Mouse (Mus musculus) lung, embryonic 15.5 days (tissue): ENCODE measurements around the gene Rnf38. TPM values are rescaled to one million over a fixed set of nuclear protein-coding genes. Genes with fewer than 3 reads are reported as not detected.
A peak's percentile ranks its signal among the peaks of the same experiment; 100 is the strongest.

Experiments
- ATAC-seq: fragments of 200-750 bp; cut with Nextera tagmentation; 2 replicates; pipeline ENCODE4 v1.8.0; 2017; ENCODE audit warnings: moderate number of reproducible peaks, borderline replicate concordance; ENCODE audit not compliant: low FRiP score, low TSS enrichment; ENCODE audit errors: extremely low read depth
- H3K27ac ChIP-seq: fragments of 300-500 bp; sonication (generic); 2 replicates; pipeline ENCODE4 v1.5.1; 2015; ENCODE audit warnings: moderate library complexity, mild to moderate bottlenecking, inconsistent platforms
- H3K27me3 ChIP-seq: fragments of 300-500 bp; sonication (generic); 2 replicates; pipeline ENCODE4 v1.6.1; 2015; ENCODE audit warnings: inconsistent platforms
- H3K36me3 ChIP-seq: fragments of 300-500 bp; sonication (generic); 2 replicates; pipeline ENCODE4 v1.6.1; 2015; ENCODE audit warnings: inconsistent platforms
- H3K4me1 ChIP-seq: fragments of 300-500 bp; sonication (generic); 2 replicates; pipeline ENCODE4 v1.6.1; 2015; ENCODE audit warnings: inconsistent platforms
- H3K4me2 ChIP-seq: fragments of 300-500 bp; sonication (generic); 2 replicates; pipeline ENCODE4 v1.6.1; 2015; ENCODE audit warnings: inconsistent platforms, mild to moderate bottlenecking, moderate library complexity
- H3K4me3 ChIP-seq: fragments of 300-500 bp; sonication (generic); 2 replicates; pipeline ENCODE4 v1.5.1; 2015; ENCODE audit warnings: mild to moderate bottlenecking, inconsistent platforms
- H3K9ac ChIP-seq: fragments of 300-500 bp; sonication (generic); 2 replicates; pipeline ENCODE4 v1.6.1; 2015; ENCODE audit warnings: inconsistent platforms
- H3K9me3 ChIP-seq: fragments of 300-500 bp; sonication (generic); 2 replicates; pipeline ENCODE4 v1.6.1; 2016; ENCODE audit warnings: inconsistent platforms
- whole genome bisulfite sequencing: fragments of 180-500 bp; shearing (Covaris S2); methylation state at CpG from one replicate; pipeline ENCODE4 v1.1.7; 2015; 5-methylcytosine and 5-hydroxymethylcytosine counted together
- polyA plus RNA-seq: library from polyadenylated mRNA; unstranded; fragments of >200 nt; fragmentation: Nextera tagmentation; extraction: Ambion mirVana; gene quantifications from 2 replicates; pipeline ENCODE4 v1.2.1, GENCODE M21; 2015

Gene Rnf38
- polyA plus RNA-seq, 1 experiment from 2014 or later, result 19.4 TPM

GRCm38 (mm10) chr4:44163034-44163433, 70.6 kb downstream of the Rnf38 start:
- WGBS, result 56% methylated on average over 2 of the region's 2 CpGs

GRCm38 (mm10) chr4:44160990-44161689, 72.4 kb downstream of the Rnf38 start:
- ATAC-seq, result no peak; the same call in 1 of the 2 replicates
- Histone ChIP-seq H3K4me3 (no peak overlapping the region), H3K9ac (no peak overlapping the region), H3K27ac (no peak overlapping the region), H3K4me2 (no peak overlapping the region), H3K27me3 (no peaks in the 10 kb centered on the region), H3K4me1 (peaks cover 35% of the 10 kb centered on the region), H3K9me3 (no peaks in the 10 kb centered on the region), H3K36me3 (0 out of 2 replicates have a peak, but pooled peaks cover 7% of the 10 kb centered on the region)
- 54% methylated on average over 13 of the region's 13 CpGs for WGBS

More at GRCm38 (mm10) chr4:44163034-44163433, 70.6 kb downstream of the Rnf38 start:
- Histone ChIP-seq H3K9me3 (no peaks in the 10 kb centered on the region), H3K36me3 (0 out of 2 replicates have a peak, but pooled peaks cover 3% of the 10 kb centered on the region), H3K4me2 (no peak overlapping the region), H3K27ac (no peak overlapping the region), H3K4me1 (peaks cover 38% of the 10 kb centered on the region), H3K4me3 (no peak overlapping the region), H3K27me3 (no peaks in the 10 kb centered on the region), H3K9ac (no peak overlapping the region)
- no peak for ATAC-seq

DNA sequence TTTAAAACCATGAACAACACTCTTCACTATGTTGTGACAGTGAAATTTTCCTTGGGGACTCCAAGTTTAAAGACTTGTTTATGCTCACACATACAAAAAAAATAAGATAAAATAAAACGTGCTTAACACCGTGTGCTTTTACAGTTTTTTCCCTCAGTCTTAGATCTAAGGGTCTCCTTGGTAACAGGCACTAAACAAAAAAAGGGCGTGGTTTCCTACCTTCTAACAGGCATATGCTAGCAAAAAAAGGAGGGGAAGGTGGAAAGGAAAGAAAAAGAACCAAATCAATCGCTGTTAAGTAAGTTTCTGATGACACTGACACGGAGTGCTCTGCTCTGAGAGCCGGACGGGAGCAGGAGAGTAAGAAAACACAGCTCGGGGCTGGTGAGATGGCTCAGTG, 73.8 kb downstream of the Rnf38 start:
- Histone ChIP-seq H3K27ac (no peak overlapping the region), H3K4me3 (no peak overlapping the region), H3K9me3 (no peaks in the 10 kb centered on the region), H3K9ac (no peak overlapping the region), H3K36me3 (0 out of 2 replicates have a peak, but pooled peaks cover 7% of the 10 kb centered on the region), H3K27me3 (no peaks in the 10 kb centered on the region), H3K4me1 (peaks cover 26% of the 10 kb centered on the region), H3K4me2 (no peak overlapping the region)
- 72% methylated on average over 8 of the region's 8 CpGs for WGBS
- ATAC-seq, result no peak

- H3K4me2 ChIP-seq, result no peak overlapping the region
- no peak overlapping the region for H3K9ac ChIP-seq
- no peak overlapping the region for H3K4me3 ChIP-seq
- peaks cover 13% of the 10 kb centered on the region; the same call in 1 of the 2 replicates for H3K36me3 ChIP-seq
- 73% methylated on average over 6 of the region's 6 CpGs for WGBS
- no peaks in the 10 kb centered on the region for H3K9me3 ChIP-seq
- H3K27me3 ChIP-seq, result no peaks in the 10 kb centered on the region
- no peak overlapping the region for H3K27ac ChIP-seq
- H3K4me1 ChIP-seq, result peaks cover 13% of the 10 kb centered on the region; the same call in 1 of the 2 replicates
- no peak for ATAC-seq
Measured at GRCm38 (mm10) chr4:44156481-44156880, 77.1 kb downstream of the Rnf38 start.

GRCm38 (mm10) chr4:44154884-44155283, 78.7 kb downstream of the Rnf38 start:
- WGBS, result 82% methylated on average over 4 of the region's 4 CpGs
- H3K4me2 ChIP-seq, result no peak overlapping the region
- no peak overlapping the region for H3K27ac ChIP-seq
- no peaks in the 10 kb centered on the region for H3K27me3 ChIP-seq
- peaks cover 27% of the 10 kb centered on the region; the same call in 1 of the 2 replicates for H3K36me3 ChIP-seq
- ATAC-seq, result no peak
- peaks cover 2% of the 10 kb centered on the region; the same call in 1 of the 2 replicates for H3K4me1 ChIP-seq
- no peaks in the 10 kb centered on the region for H3K9me3 ChIP-seq
- H3K9ac ChIP-seq, result no peak overlapping the region
- H3K4me3 ChIP-seq, result no peak overlapping the region

- H3K27ac ChIP-seq, result no peak overlapping the region
- no peaks in the 10 kb centered on the region for H3K4me1 ChIP-seq
- H3K4me3 ChIP-seq, result no peak overlapping the region
- no peaks in the 10 kb centered on the region for H3K27me3 ChIP-seq
- peaks cover 38% of the 10 kb centered on the region for H3K36me3 ChIP-seq
- H3K9me3 ChIP-seq, result no peaks in the 10 kb centered on the region
- WGBS, result 85% methylated on average over 4 of the region's 4 CpGs
- no peak for ATAC-seq
- H3K4me2 ChIP-seq, result no peak overlapping the region
- no peak overlapping the region for H3K9ac ChIP-seq
Measured at GRCm38 (mm10) chr4:44152904-44153303, 80.7 kb downstream of the Rnf38 start.

DNA sequence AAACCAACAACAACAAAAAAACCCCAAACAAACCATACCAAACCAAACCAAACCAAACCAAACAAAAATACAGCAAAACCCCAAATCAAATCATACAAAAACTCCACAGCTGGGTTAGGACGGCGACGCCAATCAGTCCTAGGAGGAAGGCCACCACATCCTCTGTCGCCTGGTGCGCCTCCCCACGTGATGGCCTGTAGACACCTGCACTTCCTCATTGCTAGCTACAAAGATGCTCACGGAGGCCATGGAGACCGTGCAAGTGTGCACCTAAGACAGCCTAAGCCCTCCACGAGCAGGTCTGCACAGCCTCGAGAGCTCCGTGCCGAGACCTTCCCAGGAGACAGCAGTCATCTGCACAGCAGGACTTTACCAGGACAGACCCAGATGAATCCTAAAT, 106.8 kb downstream of the Rnf38 start:
- Histone ChIP-seq H3K9me3 (no peaks in the 10 kb centered on the region), H3K9ac (no peak overlapping the region), H3K4me1 (no peaks in the 10 kb centered on the region), H3K4me3 (no peak overlapping the region), H3K27me3 (no peaks in the 10 kb centered on the region), H3K27ac (no peak overlapping the region), H3K36me3 (peaks cover 56% of the 10 kb centered on the region), H3K4me2 (no peak overlapping the region)
- WGBS, result 87% methylated on average over 12 of the region's 12 CpGs
- no peak for ATAC-seq

- no peak overlapping the region for H3K4me3 ChIP-seq
- no peak overlapping the region for H3K9ac ChIP-seq
- no peak overlapping the region for H3K4me2 ChIP-seq
- H3K27ac ChIP-seq, result no peak overlapping the region
- no peaks in the 10 kb centered on the region for H3K9me3 ChIP-seq
- peaks cover 9% of the 10 kb centered on the region for H3K4me1 ChIP-seq
- H3K36me3 ChIP-seq, result no peaks in the 10 kb centered on the region
- no peak for ATAC-seq
- H3K27me3 ChIP-seq, result no peaks in the 10 kb centered on the region
- WGBS, result 42% methylated on average over 9 of the region's 9 CpGs
Measured at GRCm38 (mm10) chr4:44119410-44120201, 114.0 kb downstream of the Rnf38 start.

- Histone ChIP-seq H3K36me3 (no peaks in the 10 kb centered on the region), H3K4me3 (no peak overlapping the region), H3K4me2 (no peak overlapping the region), H3K9ac (no peak overlapping the region), H3K9me3 (no peaks in the 10 kb centered on the region), H3K27me3 (no peaks in the 10 kb centered on the region), H3K4me1 (peaks cover 39% of the 10 kb centered on the region), H3K27ac (no peak overlapping the region)
- WGBS, result 70% methylated on average over 13 of the region's 13 CpGs
- no peak for ATAC-seq
Measured at GRCm38 (mm10) chr4:44115046-44115445, 118.5 kb downstream of the Rnf38 start.

DNA sequence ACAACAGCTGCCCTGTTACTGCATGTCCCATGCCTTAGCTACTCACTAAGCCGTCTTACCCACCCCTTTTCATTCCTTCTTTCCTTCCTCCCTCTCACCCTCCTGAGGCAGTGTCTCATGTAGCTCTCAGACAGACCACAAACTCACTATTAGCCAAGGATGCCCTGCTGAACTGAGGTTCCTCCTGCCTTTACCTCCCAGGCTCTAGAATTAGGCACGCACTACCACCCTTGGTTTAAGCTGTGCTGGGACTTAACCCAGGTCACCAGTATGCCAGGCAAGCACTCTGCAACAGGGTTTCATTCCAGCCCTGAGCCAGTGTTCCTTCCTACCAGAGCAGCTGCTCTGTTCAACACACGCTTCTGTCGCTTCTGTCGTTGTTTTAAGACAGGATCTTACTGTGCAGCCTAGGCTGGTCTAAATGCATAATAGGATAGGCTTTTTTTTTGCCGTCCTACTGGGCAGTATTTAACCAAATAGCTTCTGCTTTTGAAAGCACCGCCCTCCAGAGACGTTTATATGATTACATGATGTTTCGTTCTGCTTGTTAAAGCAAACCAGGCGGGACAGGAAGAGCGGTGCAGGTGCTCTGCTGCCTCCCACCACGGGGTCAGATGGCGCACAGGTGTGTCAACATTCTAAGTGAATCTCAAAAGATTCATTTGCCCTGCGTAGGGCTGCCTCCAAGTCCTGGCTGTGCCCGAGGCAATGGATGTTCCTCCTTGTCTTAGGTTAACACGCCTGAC, 120.0 kb downstream of the Rnf38 start:
- no peak overlapping the region for H3K4me3 ChIP-seq
- ATAC-seq, result peak; percentile 28; the same call in 1 of the 2 replicates
- H3K36me3 ChIP-seq, result no peaks in the 10 kb centered on the region
- peak overlapping the region; percentile 25 for H3K4me2 ChIP-seq
- WGBS, result 25% methylated on average over 16 of the region's 16 CpGs
- no peaks in the 10 kb centered on the region for H3K27me3 ChIP-seq
- no peaks in the 10 kb centered on the region for H3K9me3 ChIP-seq
- peaks cover 39% of the 10 kb centered on the region for H3K4me1 ChIP-seq
- no peak overlapping the region for H3K9ac ChIP-seq
- peak overlapping the region; percentile 76 for H3K27ac ChIP-seq

DNA sequence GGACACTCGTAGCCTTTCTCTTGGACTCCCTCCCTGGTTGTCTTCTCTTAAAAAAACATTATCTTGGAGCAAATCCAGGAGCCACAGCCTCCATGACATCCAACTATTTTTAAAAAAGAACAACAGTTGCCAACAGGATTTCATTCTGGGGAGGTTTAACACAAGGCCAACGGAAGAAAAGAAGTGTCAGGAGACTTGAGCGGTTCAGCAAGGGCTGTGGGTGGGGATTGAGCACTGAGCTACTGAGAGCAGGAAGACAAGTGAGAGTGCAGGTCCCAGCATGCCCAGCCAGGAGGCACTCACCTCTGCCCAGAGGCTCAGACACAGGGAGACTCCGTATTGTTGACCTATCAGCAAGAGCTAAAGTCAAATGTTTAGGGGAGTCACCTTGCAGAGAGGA, 120.8 kb downstream of the Rnf38 start:
- peak; percentile 74 for ATAC-seq
- no peaks in the 10 kb centered on the region for H3K9me3 ChIP-seq
- WGBS, result 5% methylated on average over 4 of the region's 4 CpGs

More for the DNA sequence above, 120.8 kb downstream of the Rnf38 start:
- H3K27me3 ChIP-seq, result no peaks in the 10 kb centered on the region
- no peak overlapping the region for H3K4me3 ChIP-seq
- H3K4me2 ChIP-seq, result no peak overlapping the region
- H3K36me3 ChIP-seq, result no peaks in the 10 kb centered on the region
- no peak overlapping the region for H3K9ac ChIP-seq
- peak overlapping the region; percentile 34 for H3K27ac ChIP-seq
- H3K4me1 ChIP-seq, result peaks cover 46% of the 10 kb centered on the region
